Mouse (Mus musculus) cerebellum, postnatal 25 days (tissue): ENCODE data around the gene BC067074.

Source experiments
- DNase-seq, 2 experiments: peaks; one replicate each; pipeline ENCODE4 v3.0.0; 2021; ENCODE audit warnings: mixed read lengths in 2 of 2

The BC067074 gene

DNA sequence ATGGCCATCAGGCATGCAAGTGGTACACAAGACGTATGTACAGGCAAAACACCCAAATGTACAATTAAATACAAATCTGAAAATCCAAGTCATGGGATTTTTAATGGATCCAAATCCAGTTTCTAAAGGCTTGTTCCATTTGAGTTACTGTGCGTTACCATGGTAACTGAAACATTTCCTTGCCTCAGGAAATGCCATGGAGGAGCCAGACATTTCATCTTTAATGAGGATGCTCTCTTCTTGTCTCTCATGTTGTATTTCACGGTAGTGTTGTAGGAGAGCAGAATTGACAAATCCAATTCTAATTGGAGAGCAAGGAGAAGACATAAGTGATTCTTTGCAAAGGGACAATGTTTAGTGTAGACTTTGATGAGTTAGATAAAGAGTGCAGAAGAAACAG lies 31.3 kb downstream of the BC067074 start:
- DNase-seq: no peak

DNA sequence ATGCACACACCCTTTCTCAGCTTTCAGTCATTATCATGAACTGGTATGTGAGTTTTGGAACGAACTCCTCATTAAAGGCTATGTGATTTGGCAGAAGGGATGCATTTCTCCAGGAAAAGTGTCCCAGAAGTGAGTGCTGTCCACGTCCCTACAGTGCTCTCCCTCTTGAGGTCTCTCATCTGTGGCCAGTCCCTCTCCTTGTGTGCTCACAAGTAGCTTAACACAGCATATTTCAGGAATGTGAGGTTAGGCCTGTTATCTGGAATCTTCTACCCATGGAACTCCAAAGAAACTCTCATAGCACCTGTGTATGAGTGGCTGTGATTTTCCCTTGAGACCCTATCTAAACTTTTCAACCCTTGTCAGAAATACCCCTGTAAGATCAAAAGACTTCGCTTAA lies 32.7 kb downstream of the BC067074 start:
- DNase-seq: no peak

DNA sequence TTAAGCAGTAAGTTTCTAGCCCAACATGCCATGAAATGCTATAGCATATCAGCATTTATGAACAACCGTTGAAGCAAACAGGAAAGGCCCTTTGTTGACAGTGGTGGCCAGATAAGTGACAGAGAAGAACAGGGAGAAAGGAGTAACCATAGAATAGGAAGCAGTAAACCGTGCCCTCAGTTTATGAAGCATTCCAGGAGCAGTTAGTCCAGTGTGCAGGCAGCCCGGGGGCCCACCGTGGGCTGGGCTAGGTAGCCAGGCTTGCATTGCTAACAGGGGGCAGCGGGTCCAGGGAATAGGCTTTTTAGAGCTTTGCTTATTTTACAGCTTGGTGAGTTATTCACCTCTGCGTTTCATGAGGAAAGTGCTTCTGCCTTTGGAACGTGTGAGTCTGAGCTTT lies 39.3 kb downstream of the BC067074 start:
- DNase-seq: no peak

DNA sequence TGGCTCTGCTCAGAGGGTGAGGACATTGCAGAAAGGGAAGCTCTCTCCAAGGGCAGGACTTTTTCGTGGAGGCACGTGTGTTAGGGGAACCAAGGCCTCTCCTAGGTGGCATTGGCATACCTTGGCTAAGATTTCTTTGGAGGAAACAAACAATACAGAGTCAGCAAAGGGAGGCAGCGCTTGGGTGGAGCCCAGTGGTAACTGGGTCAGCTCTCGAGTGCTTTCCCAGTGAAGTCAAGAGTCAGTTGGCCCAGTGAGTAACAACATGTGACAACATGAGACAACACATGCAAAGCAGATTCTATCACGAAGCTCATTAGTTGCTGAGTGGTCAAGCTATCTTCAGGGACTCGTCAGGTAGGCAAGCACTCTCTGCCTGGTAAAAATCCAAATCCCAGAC lies 40.4 kb downstream of the BC067074 start:
- DNase-seq: no peak

DNA sequence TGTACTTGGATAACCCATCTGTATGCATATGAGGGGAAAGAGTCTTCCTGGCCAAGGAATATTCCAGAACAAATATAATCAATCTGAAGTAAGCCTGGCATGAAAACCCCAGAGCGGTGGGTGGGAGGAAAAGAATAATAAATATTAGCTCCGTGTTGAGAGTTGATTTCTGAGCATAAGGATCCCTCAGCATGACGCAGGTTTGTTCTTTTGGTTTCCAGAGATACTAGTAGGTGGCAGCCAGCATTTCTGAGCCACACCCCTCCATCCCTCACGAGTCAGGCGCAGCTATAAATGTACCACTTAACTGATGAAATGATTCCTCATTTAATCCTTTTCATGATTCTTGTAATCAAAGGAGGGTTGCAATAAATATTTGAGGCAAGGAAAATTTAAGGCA lies 41.0 kb downstream of the BC067074 start:
- no peak for DNase-seq

DNA sequence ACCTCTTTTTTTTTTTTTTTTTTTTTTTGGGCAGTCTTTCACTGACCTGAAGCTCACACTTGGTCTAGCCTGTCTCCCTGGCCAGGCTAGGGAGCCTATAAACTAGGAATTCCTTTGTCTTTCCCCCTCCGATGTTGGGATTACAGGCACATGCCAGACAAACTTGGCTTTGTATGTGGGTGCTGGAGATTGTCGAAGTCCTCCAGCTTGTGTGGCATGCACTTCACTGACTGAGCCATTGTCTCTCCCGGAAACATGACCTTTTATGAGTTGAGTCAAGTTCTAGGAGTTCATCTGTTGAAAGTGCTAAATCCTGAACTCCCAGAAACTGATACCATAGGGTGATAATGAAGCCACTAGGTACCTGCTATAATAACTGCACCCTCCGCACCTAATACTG lies 41.8 kb downstream of the BC067074 start:
- DNase-seq: no peak

DNA sequence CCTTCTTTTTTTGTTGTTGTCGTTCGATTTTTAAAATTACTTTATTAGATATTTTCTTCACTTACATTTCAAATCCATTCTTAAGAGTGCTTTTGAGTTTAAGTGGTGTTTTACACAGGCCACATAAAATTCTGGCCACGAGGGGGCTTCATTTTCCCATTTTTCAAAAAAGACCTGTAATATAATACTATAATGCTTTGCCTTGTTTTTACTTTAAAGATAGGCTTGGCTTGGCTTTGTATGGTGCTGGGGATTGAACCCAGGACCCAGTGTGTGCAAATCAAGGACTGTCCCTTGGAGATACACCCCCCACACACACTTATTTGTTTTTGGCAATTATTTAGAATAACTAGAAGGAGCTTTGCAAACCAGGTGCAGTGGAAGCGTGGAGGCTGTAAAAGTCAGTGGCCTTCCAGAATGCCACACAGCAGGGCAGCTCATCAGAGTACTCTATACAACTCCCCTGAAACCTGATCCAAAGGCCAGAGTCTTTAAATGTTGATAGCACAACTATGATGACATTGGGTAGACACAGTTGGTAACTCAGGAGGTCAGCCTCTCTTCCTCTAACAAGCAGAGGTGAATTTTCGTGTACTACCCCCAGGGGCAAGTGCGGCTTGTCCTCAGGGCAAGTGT lies 44.4 kb downstream of the BC067074 start:
- DNase-seq: peak; percentile 65 to 83

DNA sequence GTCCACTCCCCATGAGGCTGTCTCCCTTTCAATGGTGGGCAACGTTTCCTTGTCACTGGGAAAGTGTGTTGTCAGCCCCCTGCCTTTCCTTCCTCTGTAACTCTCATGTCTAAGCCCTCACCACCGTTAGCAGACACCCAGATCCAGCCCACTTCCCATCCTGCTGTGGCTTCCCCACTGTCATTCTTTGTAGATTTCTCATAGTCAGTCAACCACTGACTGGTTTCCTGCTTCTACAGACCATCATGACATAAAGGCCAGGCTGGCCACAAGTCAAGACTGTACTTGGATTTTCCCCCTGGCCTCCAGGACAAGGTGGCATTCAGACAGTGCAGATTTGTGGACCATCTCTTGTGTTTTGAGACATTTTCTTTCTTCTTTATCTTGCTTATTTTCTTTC lies 47.7 kb downstream of the BC067074 start:
- no peak for DNase-seq

DNA sequence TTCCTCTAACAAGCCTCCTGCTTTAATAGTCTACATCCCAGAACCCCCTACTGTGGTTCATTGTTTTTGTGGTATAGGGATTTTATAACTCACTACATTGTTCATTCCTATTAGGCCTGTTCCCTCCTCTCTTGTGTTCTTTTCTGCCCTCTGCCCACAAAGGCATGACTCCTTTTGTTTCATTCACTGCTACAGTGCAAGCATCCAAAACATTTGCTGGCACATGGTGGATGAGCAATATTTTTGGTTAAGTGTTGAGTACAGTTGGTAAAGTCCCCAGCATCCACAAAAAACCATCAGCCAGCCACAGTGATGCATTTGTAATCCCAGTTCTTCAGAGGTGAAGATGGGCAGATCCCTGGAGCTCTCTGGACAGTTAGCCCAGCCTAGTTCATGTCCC lies 48.2 kb downstream of the BC067074 start:
- DNase-seq: no peak

DNA sequence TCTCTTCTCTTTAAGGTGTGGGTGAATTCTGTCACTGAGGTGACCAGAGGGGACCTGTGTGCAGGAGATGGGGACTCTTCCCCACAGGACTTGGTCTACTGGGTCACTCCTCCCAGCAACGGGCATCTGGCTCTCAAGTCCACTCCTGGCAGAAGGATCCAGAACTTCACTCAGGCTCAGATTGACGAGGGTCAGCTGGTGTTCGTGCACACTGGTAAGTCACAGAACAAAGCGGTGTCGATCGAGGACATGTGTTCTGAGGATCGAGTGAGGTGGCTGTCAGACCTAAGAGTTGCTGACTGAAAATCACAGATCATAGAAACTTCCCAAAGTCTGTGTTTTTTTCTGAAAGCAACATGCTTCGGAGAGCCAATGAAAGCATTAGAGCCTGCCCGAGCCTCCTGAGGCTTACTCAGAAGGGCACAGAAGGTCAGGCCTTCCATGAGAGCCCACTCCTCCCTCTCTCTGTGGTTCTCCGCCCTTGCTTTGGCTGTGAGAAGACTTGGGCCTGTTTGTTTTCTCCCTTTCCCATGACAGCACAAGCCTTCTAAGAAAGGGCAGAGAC lies 49.5 kb downstream of the BC067074 start:
- DNase-seq: no peak

DNA sequence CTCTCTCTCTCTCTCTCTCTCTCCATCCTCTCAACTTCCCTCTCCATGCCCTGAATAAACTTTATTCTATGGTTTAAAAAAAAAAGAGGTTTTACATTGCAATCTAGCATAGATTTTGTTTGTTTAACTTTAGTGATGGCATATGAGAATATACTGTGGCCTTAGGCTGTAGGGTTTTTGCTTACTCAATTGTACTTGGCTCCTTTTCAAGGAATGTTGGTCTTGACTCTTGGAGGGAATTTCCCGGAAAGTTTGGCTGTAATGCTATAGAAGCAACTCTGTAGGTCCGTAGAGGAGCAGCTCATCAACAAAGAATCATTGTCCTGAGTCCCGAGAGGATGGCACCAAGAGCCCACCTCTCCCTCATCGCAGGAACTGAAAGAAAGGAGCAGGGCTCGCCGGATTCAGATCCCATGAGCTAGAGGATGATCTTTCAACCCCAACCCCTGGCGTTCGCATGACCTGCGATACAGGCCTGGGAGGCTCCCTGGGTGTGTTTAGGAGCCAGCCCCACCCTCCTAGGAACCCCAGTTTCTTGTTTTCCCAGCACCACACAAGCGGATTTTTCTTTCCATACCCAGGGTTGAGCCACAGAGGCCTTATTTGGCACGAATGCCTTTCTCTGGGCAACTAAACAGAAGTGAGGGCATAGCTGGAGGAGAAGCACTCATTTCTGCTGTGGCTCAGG lies 57.9 kb downstream of the BC067074 start:
- DNase-seq: no peak

DNA sequence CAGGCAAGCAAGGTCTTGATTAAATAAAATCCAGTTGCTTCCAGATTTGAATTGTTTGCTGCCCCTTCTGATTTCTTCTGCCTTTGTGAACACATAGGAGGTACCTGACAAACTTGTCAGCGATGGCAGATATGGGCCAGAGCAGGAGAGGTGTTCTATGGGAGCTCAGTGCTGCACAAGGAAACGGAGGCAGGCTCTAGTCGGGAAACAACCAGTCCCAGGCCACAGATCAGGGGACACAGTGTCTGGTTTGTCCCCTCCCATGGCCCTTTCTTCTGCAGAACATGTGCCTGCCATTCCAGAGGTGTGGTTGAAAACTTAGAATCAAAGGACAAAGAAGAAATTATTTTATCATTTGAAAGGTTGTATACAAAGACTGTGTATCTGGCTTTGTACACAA lies 60.6 kb downstream of the BC067074 start:
- no peak for DNase-seq

DNA sequence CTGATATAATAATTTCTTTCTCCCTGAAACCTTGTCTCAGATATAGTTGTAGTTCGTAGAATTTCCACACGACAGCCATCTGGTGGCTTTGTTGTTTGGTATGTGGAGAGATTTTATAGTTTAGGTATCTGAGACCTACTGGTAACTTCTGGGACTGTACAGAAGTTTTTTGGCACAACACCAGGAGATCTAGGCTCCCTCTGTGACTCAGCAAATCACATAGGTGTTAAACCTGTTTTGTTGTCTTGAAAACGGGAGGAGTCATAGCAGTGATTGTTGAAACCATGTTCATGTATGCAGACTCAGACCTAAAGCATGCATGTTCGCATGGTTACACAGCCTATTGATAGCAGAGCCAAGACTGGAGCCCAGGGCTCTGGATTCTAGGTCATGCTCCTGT lies 61.0 kb downstream of the BC067074 start:
- DNase-seq: no peak

DNA sequence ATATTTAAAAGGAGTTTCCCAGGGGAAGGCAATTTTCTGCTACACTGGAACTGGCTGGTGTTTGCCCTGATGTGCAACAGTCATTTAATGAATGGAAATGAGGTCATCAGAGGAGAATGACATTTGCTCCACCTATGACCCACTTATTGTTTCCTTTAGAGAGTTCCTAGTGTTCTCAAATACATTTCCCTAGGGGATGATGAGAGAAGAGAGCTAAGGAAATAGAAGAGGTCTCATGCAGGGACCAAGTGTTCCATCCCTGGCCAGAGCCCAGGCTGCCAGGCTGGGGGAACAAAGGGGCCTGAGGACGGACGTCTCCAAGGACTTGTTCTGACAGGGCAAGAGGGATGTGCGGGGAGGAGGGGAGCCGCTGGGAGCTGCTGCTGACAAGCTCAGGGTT lies 62.1 kb downstream of the BC067074 start:
- DNase-seq: peak in 1 of 2 experiments; percentile 29

DNA sequence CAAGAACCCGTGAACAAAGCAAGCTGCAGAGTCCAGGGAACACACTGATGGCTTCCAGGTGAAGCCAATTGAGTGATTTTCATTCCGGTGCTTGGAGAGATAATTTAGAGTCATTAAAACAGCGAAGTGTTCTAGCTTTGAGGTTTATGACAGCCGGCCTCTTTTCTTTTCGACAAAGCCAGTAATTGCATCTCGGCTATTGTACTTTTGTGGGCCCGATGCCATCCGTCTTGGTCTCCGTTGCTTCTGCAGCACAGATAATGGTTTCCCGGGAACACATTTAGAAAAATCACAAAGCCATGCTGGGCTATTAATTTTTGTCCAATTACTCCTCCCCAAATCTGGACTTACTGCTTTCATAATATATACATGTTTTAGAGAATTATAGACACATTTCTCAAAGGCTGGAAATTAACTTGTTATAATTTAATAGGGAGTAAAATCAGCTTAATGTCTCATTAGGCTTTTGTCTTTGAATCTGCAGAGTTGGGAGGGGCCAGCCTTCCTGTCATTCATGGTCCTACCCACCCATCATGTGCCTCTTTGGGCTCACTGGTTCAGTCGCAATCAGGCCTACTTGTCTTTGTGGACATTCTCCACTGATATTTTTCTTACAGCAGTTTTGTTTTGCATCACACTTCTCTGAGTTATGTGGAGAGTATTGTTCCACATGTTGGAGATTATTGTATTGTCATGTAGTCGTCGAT lies 64.6 kb downstream of the BC067074 start:
- no peak for DNase-seq

DNA sequence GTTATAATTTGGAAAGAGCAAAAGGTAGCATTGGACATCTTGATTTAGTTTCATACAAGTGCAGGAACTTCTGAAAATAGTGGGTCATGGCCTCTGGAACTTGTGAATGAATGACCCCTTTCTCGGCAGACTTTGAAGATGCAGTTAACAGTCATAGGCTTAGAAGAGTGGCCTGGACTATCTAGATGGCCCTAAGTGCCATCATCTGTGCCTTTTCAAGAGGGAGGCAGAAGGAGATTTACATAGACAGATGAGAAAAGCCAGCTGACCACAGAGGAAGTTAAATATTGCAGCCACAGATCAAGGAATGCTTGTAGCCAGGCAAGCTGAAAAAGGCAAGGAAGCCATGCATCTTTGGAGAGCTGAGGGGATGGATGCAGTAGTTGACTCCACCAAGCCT lies 66.7 kb downstream of the BC067074 start:
- no peak for DNase-seq

DNA sequence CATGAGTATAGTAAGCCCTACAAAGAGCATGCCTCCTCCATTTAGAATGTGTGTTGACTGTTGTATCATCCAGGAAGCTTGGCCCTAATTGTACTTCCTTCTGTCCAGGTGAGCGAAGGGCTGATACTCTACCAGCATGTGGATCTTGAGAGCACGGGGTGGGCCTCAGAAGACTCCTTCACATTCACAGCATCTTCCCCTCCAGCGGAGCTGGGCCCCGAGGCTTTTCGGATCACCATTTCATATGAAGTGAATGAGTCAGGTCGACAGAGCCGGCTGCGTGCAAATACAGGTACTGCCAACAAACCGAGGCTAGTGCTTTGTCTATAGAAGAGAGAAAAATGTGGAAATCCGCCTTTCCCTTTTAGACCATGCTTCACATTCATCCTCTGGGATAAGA lies 73.0 kb downstream of the BC067074 start:
- DNase-seq: no peak

DNA sequence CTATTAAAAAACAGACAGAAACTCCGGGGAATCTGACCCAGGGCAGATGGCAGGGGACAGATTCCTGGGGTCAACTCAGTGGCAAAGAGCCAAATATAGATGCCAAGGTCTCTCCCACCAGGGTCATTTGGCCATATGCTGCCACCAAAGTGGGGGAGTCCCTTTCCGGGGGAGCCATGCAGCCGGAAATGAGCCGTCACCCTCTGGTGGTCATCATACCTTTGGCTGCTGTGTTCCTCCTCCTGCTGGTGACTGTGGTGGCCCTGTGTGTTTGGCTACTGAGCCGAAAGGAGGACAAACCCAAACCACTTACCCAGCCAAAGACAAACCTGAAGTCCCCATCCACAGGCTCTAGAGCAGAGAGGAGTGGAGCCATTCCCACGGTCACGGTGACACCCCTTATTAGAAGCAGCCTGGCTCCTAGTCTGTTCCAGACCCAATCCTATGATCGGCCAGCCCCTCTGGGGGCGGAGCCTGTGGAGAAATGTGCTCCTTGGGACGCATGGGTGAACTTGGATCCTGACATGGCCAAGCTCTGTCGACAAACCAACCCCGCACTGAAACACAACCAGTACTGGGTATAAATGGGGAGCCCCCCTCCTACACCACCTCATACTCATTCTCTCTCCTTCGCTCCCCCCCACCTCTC lies 76.1 kb downstream of the BC067074 start:
- no peak for DNase-seq

DNA sequence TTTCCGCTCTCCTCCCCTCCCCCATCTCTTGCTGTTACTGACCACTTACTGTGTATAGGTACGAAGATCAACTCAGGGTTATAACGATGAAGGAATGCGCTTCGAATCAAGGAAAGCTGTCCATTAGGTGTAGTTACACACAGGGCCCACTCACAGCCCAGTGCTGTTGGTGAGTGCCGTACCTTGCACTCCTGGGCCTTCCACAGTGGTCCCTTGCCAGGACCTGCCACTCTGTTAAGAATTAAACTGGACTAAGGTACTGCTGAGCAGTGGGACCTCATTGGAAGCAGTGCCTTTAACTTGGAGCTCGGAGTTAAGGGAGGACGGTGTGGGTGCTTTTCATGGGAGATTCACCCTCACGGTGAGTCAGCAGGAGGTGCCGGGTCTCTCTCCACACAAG lies 76.7 kb downstream of the BC067074 start:
- DNase-seq: no peak

DNA sequence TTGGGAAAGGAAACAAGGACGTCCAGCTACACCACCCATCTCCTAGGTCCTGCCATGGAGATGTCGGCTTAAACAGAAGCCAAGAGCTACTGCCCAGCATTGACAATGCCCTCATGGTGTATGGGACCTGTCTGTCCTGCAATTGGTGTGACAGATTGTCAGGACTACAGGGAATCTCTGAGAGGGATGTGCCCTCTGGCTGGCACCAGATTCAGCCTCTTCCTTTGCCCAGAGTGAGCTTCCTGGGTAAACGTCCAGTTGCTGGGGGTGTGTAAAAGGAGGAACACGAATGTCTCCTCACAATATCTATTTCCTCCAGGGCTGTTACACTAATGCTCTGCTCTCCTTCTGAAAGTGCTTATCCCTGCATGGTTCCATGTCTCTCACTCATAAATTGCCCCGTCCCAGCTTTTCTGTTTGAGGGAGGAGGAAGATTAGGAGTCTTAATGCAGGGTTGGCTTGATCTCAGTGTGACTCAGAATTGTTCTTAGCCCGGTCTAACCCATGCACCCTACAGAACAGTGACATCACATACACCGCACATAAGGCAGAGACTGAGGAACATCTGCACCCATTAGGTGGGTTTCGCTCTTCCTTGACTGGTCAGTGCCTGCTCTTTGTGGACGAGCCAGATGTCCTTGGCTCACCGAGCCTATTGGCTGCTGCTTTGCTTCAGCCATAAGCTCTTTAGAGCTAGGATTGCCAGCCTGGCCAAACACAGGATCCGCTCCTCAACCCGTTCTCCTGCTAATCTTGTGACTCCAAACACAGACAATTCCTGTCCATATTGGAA lies 80.5 kb downstream of the BC067074 start:
- DNase-seq: no peak

DNA sequence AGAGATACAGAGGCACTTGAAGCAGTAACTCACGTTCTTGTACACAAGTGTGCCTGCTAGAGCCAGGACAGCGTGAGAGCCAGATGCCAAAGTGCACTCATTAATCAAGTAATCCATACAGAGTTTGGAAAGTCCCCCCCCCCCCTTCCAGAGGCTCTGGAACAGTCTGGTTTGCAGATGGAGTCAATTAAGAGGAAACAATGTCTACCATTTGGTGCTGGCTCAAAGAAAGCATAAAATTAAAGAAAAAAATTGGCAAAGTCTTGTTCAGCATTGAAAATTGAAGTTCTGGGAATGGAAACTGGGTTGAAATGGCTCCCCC lies 81.1 kb downstream of the BC067074 start:
- DNase-seq: no peak

DNA sequence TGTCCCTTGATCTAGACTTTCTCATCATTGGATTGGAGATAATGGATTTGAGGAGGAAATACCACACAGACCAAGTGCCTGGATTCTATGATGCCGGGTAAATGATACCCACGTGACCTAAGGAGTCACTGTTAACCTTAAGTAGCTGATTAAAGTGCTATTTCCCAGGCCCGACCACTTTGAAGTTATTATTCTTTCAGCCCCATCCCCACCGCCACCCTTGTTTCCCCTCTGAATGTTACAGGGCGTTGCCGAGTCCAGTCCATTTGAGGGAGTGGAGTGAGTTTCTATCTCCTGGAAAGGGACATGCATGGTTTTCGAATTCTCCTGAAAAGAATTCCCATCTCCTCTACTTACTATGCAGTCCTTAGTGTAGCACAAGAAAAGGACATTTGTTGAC lies 84.7 kb downstream of the BC067074 start:
- DNase-seq: no peak

DNA sequence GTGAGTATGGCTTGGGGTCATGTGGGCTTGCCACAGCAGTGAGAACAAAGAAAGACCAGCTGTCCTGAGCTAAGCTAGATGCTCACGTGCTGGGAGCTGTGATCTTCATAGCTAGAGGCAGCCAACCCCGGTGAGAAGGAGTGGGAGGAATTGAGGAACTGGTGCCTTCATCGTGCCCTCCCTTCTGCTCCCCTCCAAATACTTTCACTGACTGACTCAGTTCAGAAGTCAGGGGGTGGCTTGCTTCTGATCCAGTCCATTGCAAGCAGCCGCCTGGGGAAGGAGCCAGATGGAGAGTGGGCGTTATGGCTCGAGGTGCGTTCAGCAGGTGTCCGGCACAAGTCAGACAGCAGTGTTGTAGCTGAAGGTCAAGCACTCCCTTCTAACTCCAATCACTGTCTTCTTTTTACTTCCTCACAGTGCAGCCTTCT lies 86.0 kb downstream of the BC067074 start:
- DNase-seq: peak; percentile 51 to 64
